Mouse (Mus musculus) layer of hippocampus, adult 8-10 months (tissue): Measurements from ENCODE around the gene Tktl1. TPM values are rescaled to one million over a fixed set of nuclear protein-coding genes. Genes with fewer than 3 reads are reported as not detected.

Source experiments
- total RNA-seq, 4 experiments: library from RNA; stranded (reverse); gene quantifications; 2 replicates each; pipeline ENCODE4 v1.2.4; 2022

Gene Tktl1
- total RNA-seq, 4 experiments from 2014 or later, result 0.20 to 0.24 TPM; not detected in 2

Other genes with a start within 250 kb of the Tktl1 start
- gene Renbp, start 246.4 kb upstream of the Tktl1 start, total RNA-seq, result 10 to 100 TPM in 3 of 4 experiments, 1 to 10 TPM in 1; 4.9 to 20.0 (median 14.7) TPM
- 10 to 100 TPM; 72.7 to 77.3 (median 73.3) TPM for gene Hcfc1, start 210.9 kb upstream of the Tktl1 start, total RNA-seq
- 10 to 100 TPM; 49.9 to 75.1 (median 63.7) TPM for gene Irak1, start 153.3 kb upstream of the Tktl1 start, total RNA-seq
- gene Opn1mw, start 49.8 kb upstream of the Tktl1 start, total RNA-seq, result under 1 TPM in 2 of 4 experiments, not detected in 2; 0.45 to 0.83 TPM
- gene Mecp2, start 41.9 kb upstream of the Tktl1 start, total RNA-seq, result 10 to 100 TPM; 85.8 to 96.1 (median 91.7) TPM
- not detected for gene Tex28, start 9.4 kb upstream of the Tktl1 start, total RNA-seq
- gene Flna, start 72.6 kb downstream of the Tktl1 start, total RNA-seq, result 100 to 1,000 TPM in 1 of 4 experiments, 10 to 100 TPM in 3; 70.1 to 101 (median 86.8) TPM
- 10 to 100 TPM; 33.0 to 42.3 (median 35.6) TPM for gene Emd, start 77.4 kb downstream of the Tktl1 start, total RNA-seq
- gene Rpl10, start 93.6 kb downstream of the Tktl1 start, total RNA-seq, result 100 to 1,000 TPM; 106 to 243 (median 166) TPM
- gene Taz, start 104.7 kb downstream of the Tktl1 start, total RNA-seq, result 10 to 100 TPM; 64.2 to 86.3 (median 75.9) TPM
- gene Dnase1l1, start 105.1 kb downstream of the Tktl1 start, total RNA-seq, result 1 to 10 TPM; 2.9 to 7.3 (median 5.2) TPM
- 100 to 1,000 TPM; 325 to 354 (median 338) TPM for gene Atp6ap1, start 119.8 kb downstream of the Tktl1 start, total RNA-seq
- 100 to 1,000 TPM; 637 to 728 (median 671) TPM for gene Gdi1, start 127.7 kb downstream of the Tktl1 start, total RNA-seq
- 10 to 100 TPM; 28.7 to 39.4 (median 30.9) TPM for gene Fam50a, start 135.8 kb downstream of the Tktl1 start, total RNA-seq
- 10 to 100 TPM; 30.0 to 38.9 (median 33.1) TPM for gene Plxna3, start 151.8 kb downstream of the Tktl1 start, total RNA-seq
- gene Lage3, start 176.4 kb downstream of the Tktl1 start, total RNA-seq, result 10 to 100 TPM; 23.8 to 28.8 (median 26.8) TPM
- gene Ubl4a, start 196.0 kb downstream of the Tktl1 start, total RNA-seq, result 10 to 100 TPM; 53.8 to 75.5 (median 62.2) TPM
- 1 to 10 TPM; 2.6 to 3.4 (median 2.9) TPM for gene Slc10a3, start 196.1 kb downstream of the Tktl1 start, total RNA-seq
- 10 to 100 TPM; 18.1 to 27.3 (median 21.7) TPM for gene Fam3a, start 216.0 kb downstream of the Tktl1 start, total RNA-seq
- gene Ikbkg, start 216.0 kb downstream of the Tktl1 start, total RNA-seq, result 10 to 100 TPM; 46.2 to 56.7 (median 50.2) TPM